Mouse (Mus musculus) retina, adult 2 months (tissue): ENCODE results near the gene Gm21887.
"Not testable (repeated sequence)": the region's sequence is repeated elsewhere in the genome, so short reads cannot be mapped to it uniquely, and the experiment has no call there.

Experiments used
- DNase-seq: peaks from one replicate; pipeline ENCODE4 v3.0.0-alpha.2; 2012; ENCODE audit warnings: low read depth, low spot score

The Gm21887 gene

DNA sequence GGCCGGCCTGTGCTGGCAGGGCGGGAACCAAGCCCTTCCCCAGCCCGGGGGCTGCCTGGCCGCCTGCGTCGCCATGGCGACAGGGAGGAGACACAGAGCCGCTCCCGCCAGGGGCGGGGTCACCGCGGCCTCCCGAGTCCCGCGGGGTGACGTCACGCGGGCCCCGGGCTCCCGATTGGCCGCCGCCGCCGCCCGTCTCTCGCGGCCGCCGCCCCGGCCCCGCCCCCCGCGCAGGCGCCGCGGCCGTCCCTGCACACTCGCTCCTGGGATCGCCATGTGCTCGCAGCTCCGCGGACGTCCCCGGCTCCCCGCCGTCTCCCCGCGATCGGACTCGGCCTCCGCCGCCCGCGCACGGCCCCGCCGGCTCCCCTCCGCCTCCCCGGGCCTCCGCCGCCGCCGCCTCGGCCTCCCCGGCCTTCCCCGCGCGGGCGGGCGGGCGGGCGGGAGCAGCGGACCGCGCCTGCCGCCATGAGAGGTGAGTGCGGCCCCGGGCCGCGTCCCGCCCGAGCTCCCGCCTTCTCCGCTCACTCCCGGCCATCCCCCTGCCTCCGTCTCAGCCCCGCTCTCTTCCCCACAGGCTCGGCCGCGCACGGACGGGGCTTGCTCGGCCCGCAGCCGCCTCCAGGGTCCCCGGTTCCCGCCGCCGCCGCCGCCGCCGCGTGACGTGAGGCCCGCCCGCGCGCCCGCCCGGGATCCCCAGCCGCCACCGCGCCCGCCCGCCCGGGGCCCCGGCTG lies at the start of gene Gm21887:
Gm21887 (plus strand) TSS at position 644 of the 735 bp plus-strand sequence.
- peak; percentile 97 for DNase-seq

DNA sequence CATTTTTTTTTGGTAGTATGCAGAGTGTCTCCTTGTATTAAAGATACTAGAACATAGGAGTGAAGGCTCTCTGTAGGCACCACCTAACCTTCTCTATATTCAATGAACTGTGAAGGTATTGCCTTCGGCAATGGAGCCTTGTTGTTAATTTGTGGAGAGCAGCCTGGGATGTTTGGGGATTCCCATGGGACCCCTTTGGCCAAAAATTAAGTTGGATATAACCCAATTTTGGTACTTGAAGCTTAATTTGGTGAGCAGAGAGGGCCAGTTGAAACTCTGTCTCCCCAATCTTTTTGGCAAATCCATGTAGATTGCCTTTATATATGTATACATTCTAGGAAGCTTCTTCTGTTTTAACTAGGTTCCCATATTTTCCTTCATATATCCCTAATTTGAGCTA lies 40.1 kb upstream of the Gm21887 start:
- no peak for DNase-seq

DNA sequence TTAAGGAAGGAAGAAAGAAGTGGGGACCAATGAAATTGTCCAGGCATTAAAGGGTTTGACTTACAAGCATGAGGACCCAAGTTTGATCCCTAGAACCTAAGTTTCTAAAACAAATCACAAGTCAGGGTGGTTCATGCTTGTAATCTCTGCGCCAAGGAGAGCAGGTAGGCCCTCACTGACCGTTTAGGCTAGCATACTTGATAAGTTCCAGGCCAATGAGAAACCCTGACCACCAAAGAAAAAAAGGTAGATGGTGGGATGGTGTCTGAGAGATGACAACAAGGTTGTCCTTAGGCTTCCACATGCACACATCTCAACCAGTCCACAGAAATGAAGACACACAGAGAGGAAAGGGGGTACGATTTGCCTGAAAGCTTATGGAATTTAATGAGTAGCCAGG lies 39.7 kb upstream of the Gm21887 start:
- DNase-seq: not testable (repeated sequence)

DNA sequence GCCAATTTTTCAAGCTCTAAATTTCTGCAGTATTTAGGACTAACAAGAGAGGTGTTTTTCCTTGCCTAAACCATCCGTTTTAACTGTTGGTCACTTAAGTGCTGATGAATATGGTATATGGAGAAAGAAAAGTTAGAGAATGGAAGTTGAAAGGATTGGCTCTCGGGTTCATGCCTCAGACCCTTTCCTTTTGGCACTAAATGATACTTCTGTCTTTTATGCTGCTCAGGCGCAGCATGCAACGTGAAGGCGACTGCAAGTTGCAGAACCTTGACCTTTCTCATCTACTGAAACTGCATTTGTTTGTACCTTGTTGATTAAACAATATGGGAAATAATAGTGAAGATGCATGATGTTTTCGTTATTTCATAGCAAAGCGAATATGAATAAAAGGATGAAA lies 38.9 kb upstream of the Gm21887 start:
- DNase-seq: not testable (repeated sequence)

DNA sequence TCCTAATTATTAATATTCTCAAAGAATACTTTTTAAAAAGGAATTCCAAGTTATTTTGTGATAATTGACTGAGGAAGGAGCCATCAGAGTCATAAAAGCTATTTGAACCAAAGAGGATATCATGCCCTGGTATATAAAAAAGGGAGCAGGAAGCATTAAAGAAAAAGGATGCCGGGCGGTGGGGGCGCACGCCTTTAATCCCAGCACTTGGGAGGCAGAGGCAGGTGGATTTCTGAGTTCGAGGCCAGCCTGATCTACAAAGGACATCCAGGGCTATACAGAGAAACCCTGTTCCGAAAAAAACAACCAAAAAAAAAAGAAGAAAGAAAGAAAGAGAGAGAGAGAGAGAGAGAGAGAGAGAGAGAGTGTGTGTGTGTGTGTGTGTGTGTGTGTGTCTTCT lies 37.9 kb upstream of the Gm21887 start:
- DNase-seq: not testable (repeated sequence)

DNA sequence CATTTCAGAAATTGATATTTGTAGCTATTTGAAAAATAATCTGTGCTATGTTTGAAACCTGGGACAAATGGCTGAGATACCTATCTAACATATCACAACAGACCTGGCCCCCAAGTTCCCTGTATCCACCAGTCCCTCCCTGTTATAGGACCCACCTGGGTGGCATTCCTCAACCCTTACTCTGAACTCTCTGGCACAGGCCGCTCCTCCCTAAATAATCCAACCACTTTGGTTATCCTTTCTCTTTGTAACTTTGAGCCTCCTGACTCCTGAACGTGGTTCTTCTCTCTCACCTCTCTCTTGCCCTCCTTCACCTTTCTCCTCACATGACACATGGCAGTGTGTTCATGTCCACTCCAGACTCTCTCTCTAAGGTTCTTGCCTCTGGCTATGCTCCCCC lies 37.3 kb upstream of the Gm21887 start:
- not testable (repeated sequence) for DNase-seq

DNA sequence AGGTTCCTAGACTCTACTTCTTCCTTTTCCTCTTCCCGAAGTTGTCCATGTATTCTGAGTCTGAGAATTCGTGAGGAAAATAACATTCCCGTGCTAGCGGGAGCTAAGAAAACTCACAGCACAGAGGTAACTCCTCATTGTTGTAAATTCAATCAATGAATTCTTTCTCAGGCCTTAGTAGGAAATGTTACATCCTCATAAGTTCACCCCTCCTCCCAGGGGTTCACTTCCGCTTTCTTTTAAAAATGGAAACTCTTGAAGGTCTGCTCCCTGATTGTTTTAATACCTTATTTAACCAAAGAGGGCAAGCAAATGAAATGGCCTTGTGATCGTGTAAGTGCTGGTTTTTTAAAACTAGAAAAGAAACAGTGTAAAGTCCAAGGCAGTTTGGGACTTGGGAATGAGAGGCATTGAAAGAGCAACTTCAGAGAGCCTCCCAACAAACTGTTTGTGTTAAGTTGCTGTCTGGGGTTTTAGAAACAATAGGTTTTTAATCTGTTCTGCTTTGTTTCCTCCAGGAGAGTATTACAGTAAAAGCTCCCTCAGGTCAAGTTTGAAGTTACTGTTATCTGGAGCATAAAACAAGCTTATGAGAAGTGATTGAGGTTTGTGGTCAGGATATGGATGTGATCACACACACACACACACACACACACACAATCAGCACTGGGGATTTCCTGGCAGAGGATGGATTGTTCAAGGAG lies 36.5 kb upstream of the Gm21887 start:
- DNase-seq: not testable (repeated sequence)

DNA sequence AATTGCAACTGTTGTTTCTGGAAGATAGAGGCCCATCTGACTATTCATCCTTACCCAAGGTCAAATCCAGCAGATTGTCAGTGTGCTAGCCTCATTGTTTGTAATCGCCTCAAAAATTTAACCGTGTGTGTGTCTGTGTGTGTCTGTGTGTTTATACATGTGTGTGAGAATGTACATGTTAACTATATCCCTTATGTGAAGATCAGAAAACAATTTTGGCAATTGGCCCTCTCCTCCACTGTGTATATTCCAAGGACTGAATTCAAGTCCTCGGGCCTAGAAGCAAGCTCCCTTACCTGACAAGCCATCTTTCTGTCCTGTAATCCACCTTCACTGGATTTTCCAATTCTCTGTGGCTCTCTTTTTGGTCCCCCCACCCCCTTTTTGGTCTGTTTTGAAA lies 35.7 kb upstream of the Gm21887 start:
- not testable (repeated sequence) for DNase-seq

DNA sequence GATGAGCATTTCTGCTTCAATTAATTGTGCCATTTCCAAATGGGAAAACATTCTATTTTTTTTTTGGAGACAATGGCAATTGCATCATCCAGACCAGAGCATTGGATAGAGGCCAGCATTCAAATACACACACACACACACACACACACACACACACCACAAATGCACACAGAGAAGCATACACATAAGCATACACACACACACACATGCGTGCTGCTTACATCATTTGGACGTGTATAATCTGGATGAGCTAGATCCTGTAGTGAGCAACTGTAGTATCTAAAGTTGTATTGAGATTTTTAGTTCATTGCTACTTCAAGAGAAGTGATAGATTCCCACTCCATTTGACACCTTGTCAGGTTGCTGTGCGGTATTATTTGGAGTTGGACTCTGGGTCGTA lies 35.0 kb upstream of the Gm21887 start:
- not testable (repeated sequence) for DNase-seq

DNA sequence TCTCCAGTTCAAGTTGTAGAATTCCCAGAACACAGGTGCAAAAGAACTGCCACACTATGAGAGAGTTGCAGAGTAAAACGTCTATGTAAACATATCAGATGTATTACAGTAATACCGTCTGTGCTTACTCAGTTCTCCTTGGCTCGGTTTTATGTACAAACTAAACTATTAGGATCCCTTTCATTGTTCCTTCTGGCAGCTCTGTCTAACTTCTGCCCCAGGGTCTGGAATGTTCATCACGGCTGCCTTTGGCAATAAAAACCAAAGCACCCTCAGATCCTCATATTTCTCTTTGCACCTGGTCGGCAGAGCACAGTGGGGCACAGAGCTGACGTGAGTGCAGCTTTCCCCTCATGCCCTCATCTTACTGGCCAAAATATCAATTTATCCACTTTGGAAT lies 34.5 kb upstream of the Gm21887 start:
- DNase-seq: not testable (repeated sequence)

DNA sequence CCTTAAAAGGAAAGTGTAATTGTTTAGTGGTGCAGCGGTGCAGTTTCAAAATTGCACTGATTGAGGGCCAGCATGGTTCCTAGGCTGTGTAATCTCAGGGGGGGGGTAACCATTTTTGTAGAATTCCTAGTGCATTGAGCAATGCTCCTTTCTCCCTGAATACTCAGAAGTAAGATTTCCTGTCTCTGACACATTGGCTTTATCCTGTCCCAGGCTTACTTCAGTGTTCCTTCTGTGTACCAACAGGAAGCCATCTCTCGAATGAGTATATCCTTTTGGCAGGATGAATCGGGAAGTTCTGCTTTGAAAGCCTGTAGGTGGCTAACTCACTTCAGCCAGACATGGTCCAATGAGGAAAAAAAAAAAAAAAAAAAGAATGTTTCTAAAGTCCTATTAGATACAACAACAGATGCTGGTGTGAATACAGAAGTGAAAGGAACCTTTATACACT lies 33.8 kb upstream of the Gm21887 start:
- not testable (repeated sequence) for DNase-seq

DNA sequence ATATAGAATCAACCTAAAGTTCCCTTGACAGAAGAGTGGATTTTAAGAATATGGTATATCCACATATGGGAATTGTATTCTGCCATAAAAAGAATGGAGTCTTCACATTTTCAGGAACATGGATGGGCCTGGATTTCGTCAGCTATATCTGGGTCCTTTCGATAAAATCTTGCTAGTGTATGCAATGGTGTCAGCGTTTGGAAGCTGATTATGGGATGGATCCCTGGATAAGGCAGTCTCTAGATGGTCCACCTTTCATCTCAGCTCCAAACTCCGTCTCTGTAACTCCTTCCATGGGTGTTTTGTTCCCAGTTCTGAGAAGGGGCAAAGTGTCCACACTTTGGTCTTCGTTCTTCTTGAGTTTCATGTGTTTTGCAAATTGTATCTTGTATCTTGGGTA lies 33.1 kb upstream of the Gm21887 start:
- DNase-seq: not testable (repeated sequence)

DNA sequence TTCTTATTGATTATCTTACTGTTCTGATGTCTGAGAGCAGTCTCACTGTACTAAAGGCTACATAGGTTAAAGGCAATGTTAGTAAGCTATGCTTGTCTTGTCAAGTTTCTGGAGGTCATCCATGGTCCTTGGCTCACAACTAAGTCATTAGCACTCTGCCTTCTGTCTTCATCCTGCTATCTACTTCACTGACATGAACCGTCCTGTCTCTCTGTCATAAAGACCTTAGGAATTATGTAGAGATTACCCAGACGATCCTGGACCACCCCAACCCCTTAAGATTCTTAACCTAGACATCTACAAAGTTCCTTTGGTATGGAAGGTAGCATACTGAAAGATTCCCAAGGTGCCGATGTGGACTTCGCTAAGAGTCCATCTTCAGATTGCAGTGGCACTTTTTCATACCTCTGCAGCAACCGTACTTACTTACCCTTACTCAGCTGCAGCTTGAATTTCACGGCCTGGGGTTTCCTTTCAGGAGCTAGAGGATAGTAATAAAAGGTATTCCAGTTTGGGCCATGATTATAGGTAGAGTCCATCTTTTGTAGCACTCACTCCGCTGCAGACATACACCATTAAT lies 31.5 kb upstream of the Gm21887 start:
- DNase-seq: not testable (repeated sequence)

DNA sequence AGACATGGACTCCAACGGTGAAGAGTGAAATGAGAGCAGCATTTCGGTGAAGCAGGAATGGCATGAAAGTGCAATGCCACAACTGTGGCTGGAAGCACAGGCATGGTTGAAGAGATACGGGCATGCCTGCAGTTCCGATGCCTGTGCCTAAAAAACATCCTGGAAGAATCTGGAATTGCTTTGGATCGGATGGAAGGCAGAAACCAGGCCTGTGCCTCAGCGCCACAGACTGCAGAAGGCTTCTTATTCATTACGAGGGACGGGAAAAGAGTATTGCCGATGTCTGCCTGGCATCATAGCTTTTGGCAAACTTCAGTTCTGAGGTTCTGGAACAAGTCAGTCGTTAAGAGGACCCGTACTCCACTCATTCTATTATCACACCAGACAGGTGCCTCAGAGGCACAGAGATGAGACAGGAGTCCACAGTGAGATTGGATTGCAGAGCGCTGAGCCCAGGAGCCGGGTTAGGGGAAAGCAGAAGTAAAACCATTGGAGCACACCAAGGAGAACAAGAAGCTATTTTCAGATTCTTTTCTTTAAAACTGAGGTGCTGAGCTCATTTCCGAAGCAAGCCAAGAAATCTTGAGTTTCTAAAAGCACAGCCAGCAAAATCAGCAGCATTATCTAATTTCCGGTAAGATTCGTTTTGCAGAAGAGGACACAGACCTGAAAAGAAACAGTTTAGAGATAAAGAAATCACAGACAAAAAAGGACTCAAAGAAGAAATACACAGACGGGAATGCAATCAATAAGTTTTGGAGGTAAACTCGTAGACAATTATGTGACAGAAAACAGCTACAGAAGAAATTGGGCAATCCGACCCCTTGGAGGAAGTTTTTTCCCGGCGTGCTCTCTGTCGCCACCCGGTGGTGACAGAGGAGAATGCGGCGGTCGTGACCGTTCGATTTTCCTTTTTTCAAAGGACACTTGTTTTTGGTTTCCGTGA lies 30.8 kb upstream of the Gm21887 start:
- not testable (repeated sequence) for DNase-seq

DNA sequence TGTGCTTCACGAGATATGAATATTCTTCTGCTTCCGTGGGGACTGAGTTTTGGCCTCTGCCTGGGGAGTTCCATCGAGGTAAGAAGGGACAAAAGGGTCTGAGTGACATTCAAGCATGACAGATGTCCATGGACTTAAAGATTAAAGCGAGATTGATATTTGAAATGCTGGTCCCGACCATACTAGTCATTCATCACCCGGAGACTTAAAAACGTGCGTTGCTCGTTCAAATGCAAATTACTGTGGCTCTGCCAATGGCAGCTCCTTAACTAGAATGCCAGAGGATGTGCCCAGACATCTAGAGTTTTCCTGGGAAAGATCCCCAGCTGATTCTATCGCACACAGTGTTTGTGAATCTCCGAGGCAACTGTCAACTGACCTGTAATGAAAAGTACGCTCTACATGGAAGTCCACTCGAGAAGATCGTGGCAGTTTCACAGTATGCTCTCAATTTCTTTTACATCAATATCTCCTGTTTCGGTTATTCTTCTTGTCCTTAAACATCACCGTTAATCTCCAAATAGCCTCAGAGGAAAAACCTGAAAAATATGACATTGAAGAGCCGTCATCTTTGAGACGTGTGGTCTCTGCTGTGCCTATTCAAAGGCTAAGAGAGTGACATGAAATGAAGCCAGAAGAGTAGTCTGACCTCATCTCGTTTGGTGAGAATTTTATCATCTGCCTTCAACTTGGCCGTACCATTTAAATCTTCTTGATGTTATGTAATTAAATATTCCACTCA lies 29.8 kb upstream of the Gm21887 start:
- not testable (repeated sequence) for DNase-seq

DNA sequence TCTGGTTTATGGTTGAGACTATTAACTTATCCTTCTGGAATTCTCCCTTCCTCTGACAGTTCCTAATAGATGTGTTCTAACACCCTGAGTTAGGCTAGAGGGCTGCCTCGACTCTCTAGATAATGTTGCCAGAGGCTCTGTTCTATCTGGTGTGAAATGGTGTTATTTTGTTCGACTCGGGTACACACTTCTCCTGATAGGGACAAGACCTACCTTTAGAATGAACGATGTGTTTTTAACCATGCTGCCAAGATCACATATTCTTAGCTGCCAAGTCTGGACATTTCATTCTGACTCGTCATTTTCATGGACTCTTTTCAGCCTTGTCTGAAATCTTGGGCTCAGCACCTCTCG lies 29.3 kb upstream of the Gm21887 start:
- not testable (repeated sequence) for DNase-seq

DNA sequence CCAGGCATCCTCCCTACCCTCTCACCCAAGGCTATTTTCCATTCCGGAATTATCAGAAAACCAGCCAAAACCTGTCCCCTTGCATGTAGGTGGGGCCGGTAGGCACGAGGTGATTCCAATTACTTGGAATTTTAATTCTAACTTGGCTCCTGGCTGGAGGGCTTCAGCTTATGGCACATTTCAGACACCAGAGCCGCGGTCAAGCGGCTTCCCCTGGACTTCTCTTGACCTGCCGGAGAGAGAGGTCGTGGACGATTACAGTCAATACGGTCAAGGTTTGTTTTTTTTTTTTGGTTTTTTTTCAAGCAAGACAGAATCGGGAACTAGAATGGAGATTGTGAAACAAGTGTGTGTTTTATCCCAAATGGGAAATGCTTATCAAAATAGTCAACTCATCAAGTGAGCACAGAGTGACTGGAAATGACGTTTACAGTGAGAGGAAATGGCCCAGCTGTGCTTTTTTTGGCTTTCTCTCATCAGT lies 28.6 kb upstream of the Gm21887 start:
- no peak for DNase-seq

DNA sequence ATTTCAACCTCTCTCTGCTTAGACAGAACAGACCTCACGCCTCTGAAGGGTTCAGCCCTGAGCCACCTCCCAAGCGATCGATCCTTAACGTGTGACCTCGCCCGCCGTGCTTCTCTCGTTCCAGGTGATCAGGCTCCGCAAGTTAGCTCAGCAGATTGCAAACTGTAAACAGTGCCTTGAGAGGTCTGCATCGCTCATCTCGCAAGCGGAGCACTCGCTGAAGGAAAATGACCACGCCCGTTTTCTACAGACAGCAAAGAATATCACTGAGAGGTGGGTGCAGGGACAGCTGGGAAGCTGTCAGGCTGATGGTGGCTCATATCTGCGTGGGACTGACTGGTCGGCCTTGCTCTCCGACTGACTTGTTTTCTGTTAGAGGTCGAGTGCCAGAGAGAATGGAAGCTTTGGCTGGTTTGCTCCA lies 27.7 kb upstream of the Gm21887 start:
- not testable (repeated sequence) for DNase-seq

DNA sequence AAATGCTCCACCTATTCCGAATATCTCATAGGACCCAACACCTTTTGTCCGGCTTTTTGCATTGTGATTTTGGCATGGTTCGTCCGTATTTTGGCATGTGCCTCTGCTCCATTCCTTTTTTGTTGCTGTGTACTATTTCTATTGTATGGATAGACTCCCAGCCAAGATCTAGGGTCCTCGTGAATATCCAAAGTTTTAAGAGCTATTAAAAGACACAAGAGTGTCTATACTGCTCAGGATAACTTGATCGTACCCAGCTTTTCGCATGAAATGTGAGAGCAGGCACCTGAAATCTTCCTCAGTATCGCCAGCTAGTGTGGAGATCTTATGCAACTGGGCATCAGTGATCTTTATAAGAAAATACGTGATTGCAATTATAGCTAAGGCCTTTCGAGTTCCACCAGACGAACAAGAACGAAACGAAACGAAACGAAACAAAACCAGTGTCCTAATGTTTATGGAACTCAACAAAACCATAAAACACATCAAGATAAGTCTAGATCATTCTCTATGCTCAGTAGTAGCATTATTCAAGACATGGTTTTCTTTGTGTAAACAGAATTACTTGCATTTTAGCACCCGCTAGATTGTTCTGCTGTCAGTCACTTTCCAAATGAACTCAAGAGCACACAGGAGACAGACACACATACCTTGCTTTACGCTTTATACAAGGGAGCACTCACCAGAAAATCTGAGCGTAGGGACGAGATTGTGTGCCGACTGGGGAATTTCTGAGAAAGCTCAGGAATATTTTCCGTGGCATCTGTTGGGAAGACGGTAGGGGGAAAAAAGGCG lies 26.7 kb upstream of the Gm21887 start:
- DNase-seq: not testable (repeated sequence)
